8 mouse cellular contexts compared by ENCODE assay signal in genomic region chr1:184845111-184846071, GRCm38 (mm10). TPM values are rescaled to one million over a fixed set of nuclear protein-coding genes. Genes with fewer than 3 reads are reported as not detected.
DNase-seq lines count a peak whose midpoint lies in the region; ATAC-seq and TF ChIP-seq lines count a peak whose summit lies in the region.

No protein-coding gene starts in this region.

- peak; percentile 92 for ATAC-seq in embryonic facial prominence, embryonic 13.5 days (ENCODE audit: insufficient number of reproducible peaks, insufficient read depth, low FRiP score, low TSS enrichment, low read depth)
- ATAC-seq in limb, embryonic 12.5 days (ENCODE audit: insufficient number of reproducible peaks, insufficient read depth, low FRiP score, low TSS enrichment, low read depth) = peak; percentile 97
- peak; percentile 95 for ATAC-seq in midbrain, embryonic 14.5 days (ENCODE audit: low FRiP score, low TSS enrichment)

- peak; percentile 91 for DNase-seq in 3T3-L1 (ENCODE audit: low read depth, low spot score)
- peak; percentile 68 to 86 for DNase-seq in adrenal gland, postnatal 4 days (ENCODE audit: low spot score in 2 of 2)
- DNase-seq in heart, adult 2 months = peak; percentile 95
- DNase-seq in kidney, adult 2 months = peak; percentile 96
- DNase-seq in midbrain, embryonic 14.5 days = peak; percentile 90
- DNase-seq in spleen, adult 12 weeks (ENCODE audit: low spot score) = peak; percentile 88

- no peak for TF ChIP-seq CTCF in heart, adult 2 months (IDR thresholded peaks at IDR 0.05)
- no peak for TF ChIP-seq CTCF in kidney, adult 2 months (conservative IDR thresholded peaks at IDR 0.05; ENCODE audit: insufficient read depth, insufficient read length, low read depth, low read length)

- no peak for TF ChIP-seq EP300 in heart, adult 2 months (IDR thresholded peaks at IDR 0.05; ENCODE audit: insufficient read depth, low read depth, low read length)

- H3K79me2 ChIP-seq in heart, adult 2 months (replicated peaks; ENCODE audit: control insufficient read depth, insufficient read depth, low read length) = peaks cover 4% of the 10 kb centered on the region

- H3K36me3 ChIP-seq in embryonic facial prominence, embryonic 13.5 days = peaks cover 8% of the 10 kb centered on the region
- H3K36me3 ChIP-seq in heart, adult 2 months (ENCODE audit: control insufficient read depth, insufficient read depth, low read length) = no peaks in the 10 kb centered on the region; the same call in 1 of the 2 replicates
- peaks cover 1% of the 10 kb centered on the region; the same call in 1 of the 2 replicates for H3K36me3 ChIP-seq in kidney, adult 2 months (ENCODE audit: control insufficient read depth, insufficient read depth, low read length)
- H3K36me3 ChIP-seq in limb, embryonic 12.5 days = peaks cover 8% of the 10 kb centered on the region
- H3K36me3 ChIP-seq in midbrain, embryonic 14.5 days (ENCODE audit: control insufficient read depth, insufficient read depth, low read length) = 0 out of 2 replicates have a peak, but pooled peaks cover under 1% of the 10 kb centered on the region

- peak overlapping the region; percentile 92 for H3K4me2 ChIP-seq in embryonic facial prominence, embryonic 13.5 days
- H3K4me2 ChIP-seq in limb, embryonic 12.5 days = peak overlapping the region; percentile 78
- peak overlapping the region; percentile 86 for H3K4me2 ChIP-seq in midbrain, embryonic 14.5 days (ENCODE audit: low read length)

- peak overlapping the region; percentile 90 for H3K27ac ChIP-seq in embryonic facial prominence, embryonic 13.5 days
- peak overlapping the region; percentile 97 for H3K27ac ChIP-seq in heart, adult 2 months
- peak overlapping the region; percentile 91 for H3K27ac ChIP-seq in kidney, adult 2 months (ENCODE audit: insufficient read depth, low read depth, low read length)
- peak overlapping the region; percentile 89 for H3K27ac ChIP-seq in limb, embryonic 12.5 days
- no peak overlapping the region for H3K27ac ChIP-seq in midbrain, embryonic 14.5 days (replicated peaks; ENCODE audit: low read depth, low read length)

- peak; percentile 99 for TF ChIP-seq POLR2A in heart, adult 2 months (IDR thresholded peaks at IDR 0.05; ENCODE audit: insufficient read depth, low read depth, low read length)
- peak; percentile 95 for TF ChIP-seq POLR2A in kidney, adult 2 months (IDR thresholded peaks at IDR 0.05; ENCODE audit: low read depth, low read length)

- H3K9me3 ChIP-seq in embryonic facial prominence, embryonic 13.5 days = no peaks in the 10 kb centered on the region
- H3K9me3 ChIP-seq in limb, embryonic 12.5 days = no peaks in the 10 kb centered on the region
- H3K9me3 ChIP-seq in midbrain, embryonic 14.5 days (ENCODE audit: control insufficient read depth, low read length) = no peaks in the 10 kb centered on the region

- peak overlapping the region; percentile 93 for H3K9ac ChIP-seq in embryonic facial prominence, embryonic 13.5 days
- H3K9ac ChIP-seq in heart, adult 2 months (ENCODE audit: low read depth, low read length) = peak overlapping the region; percentile 98
- H3K9ac ChIP-seq in limb, embryonic 12.5 days (replicated peaks) = peak overlapping the region; percentile 82
- peak overlapping the region; percentile 72 for H3K9ac ChIP-seq in midbrain, embryonic 14.5 days (replicated peaks; ENCODE audit: low read length)

- peaks cover 24% of the 10 kb centered on the region for H3K4me1 ChIP-seq in embryonic facial prominence, embryonic 13.5 days
- peaks cover 8% of the 10 kb centered on the region for H3K4me1 ChIP-seq in heart, adult 2 months (ENCODE audit: control insufficient read depth, insufficient read depth, low read length)
- H3K4me1 ChIP-seq in kidney, adult 2 months (ENCODE audit: control insufficient read depth, insufficient read depth, low read length) = peaks cover 26% of the 10 kb centered on the region
- H3K4me1 ChIP-seq in limb, embryonic 12.5 days (replicated peaks) = peaks cover 17% of the 10 kb centered on the region
- peaks cover 5% of the 10 kb centered on the region; the same call in 1 of the 2 replicates for H3K4me1 ChIP-seq in midbrain, embryonic 14.5 days (ENCODE audit: control insufficient read depth, insufficient read depth, low read length)

- WGBS in embryonic facial prominence, embryonic 13.5 days = 0% methylated on average over 67 of the region's 67 CpGs
- under 1% methylated on average over 67 of the region's 67 CpGs for WGBS in heart, adult 2 months
- under 1% methylated on average over 67 of the region's 67 CpGs for WGBS in kidney, adult 2 months
- under 1% methylated on average over 67 of the region's 67 CpGs for WGBS in limb, embryonic 12.5 days
- WGBS in midbrain, embryonic 14.5 days = 1% methylated on average over 67 of the region's 67 CpGs

- intact Hi-C loops in heart, adult 2 months (cut with DNase I) = loop anchor here (2.0 to 5.0 kb wide), 2 partner anchors 19 to 357 kb away; partner anchors contain the start of gene Rab3gap2

- peaks cover 35% of the 10 kb centered on the region for H3K27me3 ChIP-seq in embryonic facial prominence, embryonic 13.5 days
- no peaks in the 10 kb centered on the region for H3K27me3 ChIP-seq in heart, adult 2 months (ENCODE audit: control insufficient read depth, insufficient read depth, low read length)
- no peaks in the 10 kb centered on the region for H3K27me3 ChIP-seq in kidney, adult 2 months (replicated peaks; ENCODE audit: control insufficient read depth, insufficient read depth, low read length)
- H3K27me3 ChIP-seq in limb, embryonic 12.5 days = peaks cover 33% of the 10 kb centered on the region
- H3K27me3 ChIP-seq in midbrain, embryonic 14.5 days (ENCODE audit: control insufficient read depth, insufficient read depth, low read length) = no peaks in the 10 kb centered on the region

- peak overlapping the region; percentile 89 for H3K4me3 ChIP-seq in embryonic facial prominence, embryonic 13.5 days
- H3K4me3 ChIP-seq in heart, adult 2 months = peak overlapping the region; percentile 98
- peak overlapping the region; percentile 96 for H3K4me3 ChIP-seq in kidney, adult 2 months (ENCODE audit: insufficient read depth, low read depth, low read length)
- peak overlapping the region; percentile 85 for H3K4me3 ChIP-seq in limb, embryonic 12.5 days (replicated peaks)
- peak overlapping the region; percentile 81 for H3K4me3 ChIP-seq in midbrain, embryonic 14.5 days (replicated peaks; ENCODE audit: low read depth, low read length)

RNA-seq across cellular contexts. Expression of gene Marc2, which starts 0.9 kb away (rescaled TPM):
- 100 to 1,000 TPM; 259 to 308 TPM for total RNA-seq in adrenal gland, postnatal 4 days (2021)
- 164 and 216 TPM in 2 replicates for polyA plus RNA-seq in embryonic facial prominence, embryonic 13.5 days (2015; fragmentation: Nextera tagmentation; extraction: Ambion mirVana)
- total RNA-seq in heart, adult 2 months (2021) = 100 to 1,000 TPM; 106 to 146 TPM
- 41.6 and 56.6 TPM in 2 replicates for polyA plus RNA-seq in heart, adult 2 months (2012; rRNA removed)
- polyA plus RNA-seq in kidney, adult 2 months (2012; rRNA removed) = 257 and 403 TPM in 2 replicates
- 124 and 136 TPM in 2 replicates for polyA plus RNA-seq in limb, embryonic 12.5 days (2016; fragmentation: Nextera tagmentation; extraction: Ambion mirVana)
- 111 and 112 TPM in 2 replicates for polyA plus RNA-seq in midbrain, embryonic 14.5 days (2014; fragmentation: Nextera tagmentation; extraction: Ambion mirVana)

RNA-seq across cellular contexts. Expression of gene Marc1, which starts 34.3 kb away (rescaled TPM):
- 10 to 100 TPM in 1 of 2 experiments, under 1 TPM in 1; 0.98 to 17.2 TPM for total RNA-seq in adrenal gland, postnatal 4 days (2021)
- polyA plus RNA-seq in embryonic facial prominence, embryonic 13.5 days (2015; fragmentation: Nextera tagmentation; extraction: Ambion mirVana) = 0.36 TPM in 1 of 2 replicates, not detected in the other
- not detected for total RNA-seq in heart, adult 2 months (2021)
- 0.20 and 0.41 TPM in 2 replicates for polyA plus RNA-seq in heart, adult 2 months (2012; rRNA removed)
- polyA plus RNA-seq in kidney, adult 2 months (2012; rRNA removed) = 1.0 and 2.1 TPM in 2 replicates
- 0.17 TPM in 1 of 2 replicates, not detected in the other for polyA plus RNA-seq in limb, embryonic 12.5 days (2016; fragmentation: Nextera tagmentation; extraction: Ambion mirVana)
- polyA plus RNA-seq in midbrain, embryonic 14.5 days (2014; fragmentation: Nextera tagmentation; extraction: Ambion mirVana) = 0.13 and 0.28 TPM in 2 replicates

RNA-seq across cellular contexts. Expression of gene C130074G19Rik, which starts 37.6 kb away (rescaled TPM):
- total RNA-seq in adrenal gland, postnatal 4 days (2021) = 10 to 100 TPM; 31.8 to 32.5 TPM
- 1.4 and 1.6 TPM in 2 replicates for polyA plus RNA-seq in embryonic facial prominence, embryonic 13.5 days (2015; fragmentation: Nextera tagmentation; extraction: Ambion mirVana)
- 10 to 100 TPM; 13.5 to 18.8 TPM for total RNA-seq in heart, adult 2 months (2021)
- 7.3 and 10.7 TPM in 2 replicates for polyA plus RNA-seq in heart, adult 2 months (2012; rRNA removed)
- polyA plus RNA-seq in kidney, adult 2 months (2012; rRNA removed) = 83.3 and 113 TPM in 2 replicates
- 0.84 and 1.1 TPM in 2 replicates for polyA plus RNA-seq in limb, embryonic 12.5 days (2016; fragmentation: Nextera tagmentation; extraction: Ambion mirVana)
- polyA plus RNA-seq in midbrain, embryonic 14.5 days (2014; fragmentation: Nextera tagmentation; extraction: Ambion mirVana) = 0.40 and 1.1 TPM in 2 replicates
